Mouse (Mus musculus) E14TG2a.4 (cell line): Measurements from ENCODE around the gene Eid2.

Experiments used
- CTCF ChIP-seq: conservative IDR thresholded peaks from 2 replicates; pipeline ENCODE4 v1.5.1; 2014; ENCODE audit warnings: low read length
- NANOG ChIP-seq: IDR thresholded peaks from 2 replicates; pipeline ENCODE4 v1.6.1; 2014; ENCODE audit warnings: borderline replicate concordance, low read length, mixed read lengths

DNA sequence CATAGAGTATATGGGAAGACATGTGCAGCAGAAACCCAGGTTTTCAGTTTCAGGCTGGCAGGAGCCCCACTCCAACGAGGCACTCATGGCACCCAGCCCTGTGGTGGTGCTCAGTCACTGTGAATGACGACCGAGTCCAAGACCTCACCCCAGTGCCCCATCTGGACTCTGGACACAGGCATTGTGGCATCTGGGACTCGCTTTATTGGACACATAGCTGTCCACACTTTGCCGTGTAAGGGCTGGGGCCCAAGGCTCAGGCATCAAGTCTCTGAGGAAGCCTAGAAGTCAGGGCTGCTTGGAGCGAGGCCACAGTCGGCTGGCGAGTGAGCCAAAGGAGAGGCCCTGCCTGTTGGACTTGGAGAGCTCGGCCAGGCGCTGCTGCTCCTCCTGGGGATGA is 38.0 kb downstream of the Eid2 start:
- TF ChIP-seq CTCF (no peak), NANOG (no peak)
